Mouse (Mus musculus) gonadal fat pad, adult 2 months (tissue): ENCODE measurements around the gene Tnpo2. TPM values are rescaled to one million over a fixed set of nuclear protein-coding genes. Genes with fewer than 3 reads are reported as not detected.
"Not testable (repeated sequence)": the region's sequence is repeated elsewhere in the genome, so short reads cannot be mapped to it uniquely, and the experiment has no call there.

Experiments used
- DNase-seq: peaks from one replicate; pipeline ENCODE4 v3.0.0-alpha.2; 2012; ENCODE audit warnings: low read depth
- polyA plus RNA-seq: library from polyadenylated mRNA; depleted of rRNA; stranded (reverse); fragments of >200 nt; gene quantifications from 2 replicates; pipeline ENCODE4 v1.2.3, GENCODE M21; 2012

Tnpo2 gene
- polyA plus RNA-seq, 1 experiment: 89.2 TPM

DNA sequence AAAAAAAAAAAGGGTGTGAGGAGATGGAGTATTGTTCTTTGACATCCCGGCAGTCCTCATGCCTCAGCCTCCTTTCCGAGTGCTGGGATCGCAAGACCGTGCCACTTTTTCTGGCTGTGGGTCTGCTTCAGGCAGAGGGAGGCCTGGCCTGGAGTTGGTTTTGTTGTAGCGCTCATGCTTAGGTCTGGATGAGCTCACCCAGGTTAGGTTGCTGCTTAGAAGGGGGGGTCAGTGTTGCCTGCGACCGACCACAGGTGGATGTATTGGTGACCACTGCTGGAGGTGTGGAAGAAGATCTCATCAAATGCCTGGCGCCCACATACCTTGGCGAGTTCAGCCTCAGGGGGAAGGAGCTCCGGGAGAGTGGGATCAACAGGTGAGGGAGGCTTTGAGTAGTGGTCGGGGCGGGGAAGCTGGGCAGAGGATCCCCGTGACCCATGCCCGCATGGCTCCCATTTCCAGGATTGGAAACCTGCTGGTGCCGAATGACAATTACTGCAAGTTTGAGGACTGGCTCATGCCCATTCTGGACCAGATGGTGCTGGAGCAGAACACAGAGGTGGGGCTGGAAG, 36.4 kb downstream of the Tnpo2 start:
- no peak for DNase-seq

DNA sequence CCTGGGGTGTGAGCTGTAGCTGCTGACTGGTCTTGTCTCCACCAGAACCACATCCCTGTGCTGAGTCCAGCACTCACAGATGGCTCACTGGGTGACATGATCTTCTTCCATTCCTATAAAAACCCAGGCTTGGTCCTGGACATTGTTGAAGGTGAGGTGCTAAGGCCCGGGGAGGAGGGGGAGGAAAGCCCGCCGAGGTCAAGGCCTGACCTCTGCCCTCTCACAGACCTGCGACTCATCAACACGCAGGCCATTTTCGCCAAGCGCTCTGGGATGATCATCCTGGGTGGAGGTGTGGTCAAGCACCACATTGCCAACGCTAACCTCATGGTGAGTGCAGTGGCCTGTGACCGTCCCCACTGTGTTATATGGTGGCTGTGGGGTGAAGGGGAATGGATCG, 37.5 kb downstream of the Tnpo2 start:
- DNase-seq: no peak

GRCm38 (mm10) chr8:85074617-85075016, 37.9 kb downstream of the Tnpo2 start:
- no peak for DNase-seq

DNA sequence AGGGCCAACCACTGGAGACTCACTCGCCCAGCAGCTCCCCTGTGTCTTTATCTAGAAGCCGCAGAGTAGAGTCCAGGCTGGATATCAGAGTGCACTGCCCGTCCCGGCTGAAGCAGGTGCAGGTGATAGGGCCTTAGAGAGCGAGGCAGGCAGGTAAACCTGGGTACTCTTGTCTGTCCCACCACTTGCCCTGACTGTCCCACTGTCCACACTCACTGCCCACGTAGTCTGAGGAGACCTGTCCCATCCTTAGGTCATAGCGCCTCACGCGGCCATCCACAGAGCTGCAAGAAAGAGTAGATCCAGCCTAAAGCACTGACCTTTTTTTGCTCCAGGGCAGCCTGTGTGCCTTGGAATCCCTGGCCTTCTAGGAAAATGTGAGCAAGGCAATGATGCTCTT, 39.3 kb downstream of the Tnpo2 start:
- no peak for DNase-seq

DNA sequence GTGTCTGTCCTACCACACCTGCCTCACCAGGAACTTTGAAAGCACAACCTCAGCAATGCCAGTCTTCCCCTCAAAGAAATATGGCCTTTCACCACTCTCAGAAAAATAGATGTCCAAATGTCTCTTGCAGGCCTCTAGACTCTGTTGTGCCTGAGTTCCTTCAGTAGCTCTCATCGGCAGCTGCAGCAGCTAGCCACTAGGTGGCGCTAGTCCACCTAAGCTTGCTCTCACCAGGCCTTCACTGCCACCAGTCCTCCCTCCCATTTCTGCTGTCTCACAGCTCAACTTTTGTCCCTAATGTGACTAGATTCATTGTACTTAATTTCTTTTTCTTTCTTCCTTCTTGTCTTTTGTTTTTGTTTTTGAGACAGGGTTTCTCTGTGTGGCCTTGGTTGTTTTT, 40.3 kb downstream of the Tnpo2 start:
- no peak for DNase-seq

GRCm38 (mm10) chr8:85080214-85080531, 43.5 kb downstream of the Tnpo2 start:
- DNase-seq: no peak

DNA sequence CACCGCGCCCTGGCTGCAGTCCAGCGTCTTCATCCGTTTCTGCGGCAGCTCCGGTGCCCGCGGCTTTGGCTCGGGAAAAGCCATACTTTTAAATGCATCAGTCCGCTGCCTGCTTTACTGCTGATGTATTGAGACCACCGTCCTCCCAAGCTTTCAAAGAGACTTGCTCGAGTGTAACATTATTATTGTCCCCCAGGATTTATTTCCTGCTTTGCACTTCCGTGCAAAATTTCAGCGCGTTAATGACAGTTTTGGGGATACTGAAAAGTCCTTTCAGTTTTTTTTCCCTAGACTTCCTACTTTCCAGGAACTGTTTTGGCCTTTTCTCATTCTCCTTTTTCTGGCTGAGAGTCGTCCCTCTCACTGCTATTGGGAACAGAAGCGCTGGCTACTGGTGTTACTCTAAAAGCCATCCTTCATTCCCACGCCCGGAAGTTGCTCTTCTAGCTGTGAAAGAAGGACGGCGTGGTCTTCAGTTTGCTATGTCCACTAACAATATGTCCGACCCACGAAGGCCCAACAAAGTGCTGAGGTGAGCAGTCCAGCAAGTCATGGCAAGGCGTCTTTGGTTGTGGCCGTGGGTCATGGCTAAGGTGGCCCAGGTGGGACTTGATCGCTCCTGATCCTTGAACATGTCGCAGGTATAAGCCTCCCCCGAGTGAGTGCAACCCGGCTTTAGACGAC, 44.0 kb downstream of the Tnpo2 start, which contains the start of gene Wdr83os:
Wdr83os (plus strand) TSS at position 209 of the 684 bp plus-strand sequence.
- DNase-seq: no peak

GRCm38 (mm10) chr8:85081216-85081555, 44.5 kb downstream of the Tnpo2 start, which contains the start of gene Wdr83:
Wdr83 (minus strand) TSS chr8:85081306.
- no peak for DNase-seq

GRCm38 (mm10) chr8:85082169-85082568, 45.5 kb downstream of the Tnpo2 start:
- not testable (repeated sequence) for DNase-seq

DNA sequence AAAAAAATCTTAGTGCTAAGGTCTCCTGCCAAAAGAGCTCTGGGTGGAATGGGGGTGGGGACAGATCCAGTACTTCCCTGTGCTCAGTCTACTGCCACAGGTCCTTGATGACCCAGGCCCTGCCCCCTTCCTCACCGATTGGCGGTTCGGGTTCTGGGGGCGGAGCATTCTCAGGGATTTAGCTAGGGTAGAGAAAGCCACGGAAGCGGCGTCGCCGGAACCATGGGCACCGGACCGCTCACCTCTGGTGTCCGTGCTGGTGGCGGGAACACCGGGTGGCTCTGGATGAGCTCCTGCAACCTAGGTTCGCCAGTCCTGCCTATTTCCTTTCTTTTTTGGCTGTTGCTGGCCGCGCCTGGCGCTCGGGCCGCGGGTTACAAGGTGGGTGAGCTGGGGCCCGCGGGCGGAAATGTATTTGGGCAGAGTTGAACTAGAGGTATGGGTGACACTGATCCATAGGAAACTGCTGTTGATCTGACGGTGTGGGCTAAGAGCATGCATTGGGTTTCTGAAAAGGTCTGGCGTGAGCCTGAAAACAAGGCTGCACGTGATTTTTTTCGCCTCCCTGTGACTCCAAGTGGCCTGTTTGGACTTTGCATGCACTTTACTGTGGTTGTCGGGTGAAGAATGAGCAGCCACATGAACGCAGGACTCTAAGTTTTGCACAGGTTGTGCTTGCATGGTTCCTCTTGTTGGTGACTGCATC, 46.5 kb downstream of the Tnpo2 start, which contains the start of gene Man2b1:
Man2b1 (plus strand) TSS at position 163 of the 706 bp plus-strand sequence.
- no peak for DNase-seq

DNA sequence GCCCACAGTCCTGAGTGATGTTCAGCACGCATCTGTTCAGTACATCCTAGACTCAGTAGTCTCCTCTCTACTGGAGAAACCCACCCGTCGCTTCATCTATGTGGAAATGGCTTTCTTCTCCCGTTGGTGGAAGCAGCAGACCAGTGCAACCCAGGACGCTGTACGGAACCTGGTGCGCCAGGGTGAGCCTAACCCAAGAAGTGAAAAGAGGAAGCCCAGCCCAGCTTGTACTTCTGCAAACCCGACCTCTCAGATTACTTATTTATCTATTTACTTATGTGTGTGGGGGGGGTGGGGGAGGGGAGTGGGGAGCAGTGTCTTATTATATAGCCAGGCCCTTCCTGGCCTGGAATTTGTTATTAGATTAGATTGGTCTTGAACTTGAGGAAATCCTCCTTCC, 47.9 kb downstream of the Tnpo2 start:
- no peak for DNase-seq

- DNase-seq: no peak
These were observed 49.5 kb downstream of the Tnpo2 start for GRCm38 (mm10) chr8:85086238-85086637.

DNA sequence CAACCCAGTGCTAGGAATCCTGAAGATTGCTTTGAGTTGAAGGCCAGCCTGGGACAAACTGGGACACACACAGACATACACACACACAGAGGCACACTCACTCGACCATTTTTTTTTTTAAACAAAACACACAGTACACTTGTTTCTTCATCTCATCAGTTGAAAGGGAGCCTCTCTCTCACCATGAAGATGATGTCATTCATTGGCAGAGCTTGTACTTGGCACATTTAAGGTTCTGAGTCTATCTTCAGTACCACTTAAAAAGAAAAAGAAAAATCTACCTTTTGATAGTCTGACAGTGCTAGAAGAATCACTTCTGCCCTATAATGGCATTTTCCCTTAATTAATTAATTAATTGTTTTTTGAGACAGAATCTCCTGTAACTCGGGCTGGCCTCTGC, 52.1 kb downstream of the Tnpo2 start:
- DNase-seq: no peak

GRCm38 (mm10) chr8:85090856-85091255, 54.1 kb downstream of the Tnpo2 start:
- no peak for DNase-seq

DNA sequence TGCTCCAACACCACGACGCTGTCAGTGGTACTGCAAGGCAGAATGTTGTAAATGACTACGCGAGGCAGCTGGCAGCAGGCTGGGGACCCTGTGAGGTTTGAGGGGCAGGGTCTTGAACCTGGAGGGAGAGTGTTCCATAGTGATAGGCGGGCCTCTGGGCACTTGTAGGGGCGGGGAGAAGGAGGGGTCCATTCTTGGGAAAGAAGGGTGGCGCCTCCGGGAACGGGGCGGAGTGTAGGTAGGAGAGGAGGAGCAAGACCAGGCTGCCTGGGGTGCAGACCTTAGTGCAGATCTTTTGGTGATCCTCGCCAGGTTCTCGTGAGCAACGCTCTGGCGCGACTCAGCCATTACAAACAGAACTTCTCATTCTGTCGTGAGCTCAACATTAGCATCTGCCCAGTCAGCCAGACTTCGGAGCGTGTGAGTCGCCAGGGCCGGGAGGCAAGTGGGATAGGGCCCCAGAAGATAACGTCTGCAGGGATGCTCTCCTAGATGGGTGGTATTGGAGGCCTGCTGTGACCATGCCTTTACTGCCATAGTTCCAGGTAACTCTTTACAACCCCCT, 54.9 kb downstream of the Tnpo2 start:
- no peak for DNase-seq

GRCm38 (mm10) chr8:85095051-85095450, 58.3 kb downstream of the Tnpo2 start:
- no peak for DNase-seq

DNA sequence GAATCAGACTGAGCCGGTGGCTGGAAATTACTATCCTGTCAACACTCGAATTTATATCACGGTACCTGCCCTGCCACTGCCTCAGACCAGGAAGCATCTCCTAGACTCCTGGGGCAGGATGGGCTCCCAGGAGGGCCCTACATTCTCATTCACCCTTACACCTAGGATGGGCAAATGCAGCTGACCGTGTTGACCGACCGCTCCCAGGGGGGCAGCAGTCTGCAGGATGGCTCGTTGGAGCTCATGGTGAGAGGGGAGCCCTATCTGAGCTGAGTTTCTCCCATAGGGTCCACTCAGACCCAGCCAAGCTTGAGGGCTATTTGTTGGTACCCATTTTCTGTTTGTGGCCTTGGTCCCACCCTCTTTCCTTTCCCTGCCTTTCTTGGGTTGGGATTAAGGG, 58.9 kb downstream of the Tnpo2 start:
- no peak for DNase-seq

GRCm38 (mm10) chr8:85096196-85096595, 59.5 kb downstream of the Tnpo2 start:
- DNase-seq: no peak

DNA sequence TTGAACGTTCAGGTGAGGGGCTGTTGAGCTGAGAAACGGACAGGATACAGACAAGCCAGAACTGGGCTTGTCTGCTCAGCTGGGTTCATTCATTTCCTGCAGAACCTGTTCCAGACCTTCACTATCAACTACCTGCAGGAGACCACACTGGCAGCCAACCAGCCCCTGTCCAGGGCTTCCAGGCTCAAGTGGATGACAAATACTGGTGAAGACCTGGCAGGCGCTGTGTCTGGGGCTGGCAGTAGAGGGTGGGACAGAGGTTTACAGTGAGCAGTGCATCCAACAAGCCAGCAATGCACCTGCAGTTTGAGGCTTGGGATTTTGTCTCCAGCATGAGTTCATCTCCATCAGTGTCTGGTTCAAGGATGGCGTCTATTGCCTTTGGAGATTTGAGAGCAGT, 60.1 kb downstream of the Tnpo2 start:
- no peak for DNase-seq

GRCm38 (mm10) chr8:85100076-85100665, 63.5 kb downstream of the Tnpo2 start:
- DNase-seq: no peak
